Mouse (Mus musculus) urinary bladder, postnatal 0 days (tissue): ENCODE measurements around the gene Cd164. TPM values are rescaled to one million over a fixed set of nuclear protein-coding genes. Genes with fewer than 3 reads are reported as not detected.

ENCODE experiments used
- polyA plus RNA-seq: library from polyadenylated mRNA; unstranded; fragments of >200 nt; fragmentation: Nextera tagmentation; extraction: Ambion mirVana; gene quantifications from 2 replicates; pipeline ENCODE4 v1.2.1, GENCODE M21; 2015

Cd164 gene
- polyA plus RNA-seq, result 111 and 123 TPM in 2 replicates

GRCm38 (mm10) chr10:41518981-41519618, at the start of gene Cd164:
Gene Cd164, plus strand, starts transcription at chr10:41519414.

GRCm38 (mm10) chr10:41476171-41477017, 42.8 kb upstream of the Cd164 start, which contains the start of gene Mical1:
Gene Mical1, plus strand, starts transcription at chr10:41476314.

GRCm38 (mm10) chr10:41489708-41490517, 29.3 kb upstream of the Cd164 start, which contains the start of the genes Smpd2 and Ppil6:
Gene Smpd2, minus strand, starts transcription at chr10:41490369.
Gene Ppil6, plus strand, starts transcription at chr10:41490439.

Other genes with a start within 250 kb of the Cd164 start
- 10.3 and 11.8 TPM in 2 replicates for gene Fig4, start 216.2 kb upstream of the Cd164 start, polyA plus RNA-seq
- gene Ak9, start 215.4 kb upstream of the Cd164 start, polyA plus RNA-seq, result not detected in 2 replicates
- gene Zbtb24, start 69.0 kb upstream of the Cd164 start, polyA plus RNA-seq, result 9.7 and 10.7 TPM in 2 replicates
- gene Mical1, start 43.1 kb upstream of the Cd164 start, polyA plus RNA-seq, result 57.8 and 60.0 TPM in 2 replicates
- 182 and 205 TPM in 2 replicates for gene Smpd2, start 29.0 kb upstream of the Cd164 start, polyA plus RNA-seq
- gene Ppil6, start 29.0 kb upstream of the Cd164 start, polyA plus RNA-seq, result 13.7 and 14.9 TPM in 2 replicates
- gene Ccdc162, start 197.2 kb downstream of the Cd164 start, polyA plus RNA-seq, result 0.21 TPM in 1 of 2 replicates, not detected in the other